Mouse (Mus musculus) lung, adult 2 months (tissue): Measurements from ENCODE around the gene Dgkb.

Experiments
- CTCF ChIP-seq: fragments of 200-500 bp; IDR thresholded peaks from 2 replicates; pipeline ENCODE4 v1.5.1; 2011; ENCODE audit warnings: mild to moderate bottlenecking, low read length, control low read depth; ENCODE audit not compliant: insufficient read depth
- POLR2A ChIP-seq: fragments of 200-500 bp; IDR thresholded peaks from 2 replicates; pipeline ENCODE4 v1.6.1; 2011; ENCODE audit warnings: low read depth, mild to moderate bottlenecking, control low read depth, low read length, borderline replicate concordance; ENCODE audit errors: extremely low read depth

DNA sequence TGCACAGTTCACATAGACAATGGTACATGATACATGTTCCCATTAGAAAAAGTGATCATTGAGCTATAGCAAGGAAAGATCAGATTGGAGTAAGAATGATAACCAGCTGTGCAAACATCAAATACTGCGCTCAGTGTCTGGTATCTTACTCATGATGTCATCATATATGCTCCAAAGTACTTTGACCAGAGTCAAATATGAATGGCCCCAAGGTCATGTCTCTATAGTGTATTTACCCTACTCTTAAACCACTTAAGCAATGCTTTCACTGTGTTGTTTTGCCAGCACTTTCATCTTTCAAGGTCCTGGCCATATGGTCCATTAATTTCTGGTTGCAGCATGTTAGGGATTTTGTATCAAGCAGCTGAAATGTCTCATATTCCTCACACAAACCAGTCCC, 415.1 kb downstream of the Dgkb start:
- no peak for TF ChIP-seq POLR2A
- TF ChIP-seq CTCF = no peak
